Mouse (Mus musculus): ENCODE results near the gene Utrn. TPM values are rescaled to one million over a fixed set of nuclear protein-coding genes. Genes with fewer than 3 reads are reported as not detected.

The Utrn gene
- polyA plus RNA-seq, 2 experiments, result 34.1 to 76.0 TPM

- no peak overlapping the region for H3K27ac ChIP-seq (replicated peaks; ENCODE audit: low read depth, low read length)
- ATAC-seq (ENCODE audit: low FRiP score, low read depth) (peak; percentile 88), DNase-seq (ENCODE audit: low spot score) (peak; percentile 91)
- 0 out of 2 replicates have a peak, but pooled peaks cover 2% of the 10 kb centered on the region for H3K4me1 ChIP-seq (ENCODE audit: control insufficient read depth, insufficient read depth, low read length)
- no peaks in the 10 kb centered on the region for H3K27me3 ChIP-seq (ENCODE audit: control insufficient read depth, insufficient read depth, low read length)
- no peak overlapping the region for H3K9ac ChIP-seq (ENCODE audit: low read depth, low read length, severe bottlenecking)
- 30% methylated on average over 14 of the region's 14 CpGs for WGBS
- TF ChIP-seq POLR2A (IDR thresholded peaks at IDR 0.05; ENCODE audit: borderline replicate concordance, extremely low read depth, insufficient read depth, insufficient read length), result no peak
- peaks cover 16% of the 10 kb centered on the region for H3K36me3 ChIP-seq (ENCODE audit: control insufficient read depth, insufficient read depth, low read length)
- H3K9me3 ChIP-seq (ENCODE audit: control insufficient read depth, low read length), result no peaks in the 10 kb centered on the region
- no peak overlapping the region for H3K4me2 ChIP-seq (replicated peaks; ENCODE audit: low read depth, low read length, severe bottlenecking)
- H3K4me3 ChIP-seq (replicated peaks; ENCODE audit: low read length), result no peak overlapping the region
Observed at GRCm38 (mm10) chr10:12474850-12475621, 394.1 kb downstream of the Utrn start.

GRCm38 (mm10) chr10:12469391-12470057 lies 399.6 kb downstream of the Utrn start:
- H3K4me1 ChIP-seq (ENCODE audit: control insufficient read depth, insufficient read depth, low read length), result 0 out of 2 replicates have a peak, but pooled peaks cover 3% of the 10 kb centered on the region
- ATAC-seq (ENCODE audit: low FRiP score, low read depth) (no peak), DNase-seq (ENCODE audit: low spot score) (no peak)
- no peak overlapping the region for H3K27ac ChIP-seq (replicated peaks; ENCODE audit: low read depth, low read length)
- H3K4me2 ChIP-seq (replicated peaks; ENCODE audit: low read depth, low read length, severe bottlenecking), result no peak overlapping the region
- no peak overlapping the region for H3K9ac ChIP-seq (ENCODE audit: low read depth, low read length, severe bottlenecking)
- peaks cover 8% of the 10 kb centered on the region; the same call in 1 of the 2 replicates for H3K36me3 ChIP-seq (ENCODE audit: control insufficient read depth, insufficient read depth, low read length)
- H3K4me3 ChIP-seq (replicated peaks; ENCODE audit: low read length), result no peak overlapping the region
- WGBS, result 79% methylated on average over 5 of the region's 5 CpGs
- TF ChIP-seq POLR2A (IDR thresholded peaks at IDR 0.05; ENCODE audit: borderline replicate concordance, extremely low read depth, insufficient read depth, insufficient read length), result no peak
- no peaks in the 10 kb centered on the region for H3K9me3 ChIP-seq (ENCODE audit: control insufficient read depth, low read length)
- H3K27me3 ChIP-seq (ENCODE audit: control insufficient read depth, insufficient read depth, low read length), result no peaks in the 10 kb centered on the region

GRCm38 (mm10) chr10:12467544-12467943 lies 401.6 kb downstream of the Utrn start:
- TF ChIP-seq POLR2A (IDR thresholded peaks at IDR 0.05; ENCODE audit: borderline replicate concordance, extremely low read depth, insufficient read depth, insufficient read length), result no peak
- 26% methylated on average over 2 of the region's 2 CpGs for WGBS
- Histone ChIP-seq H3K9me3 (ENCODE audit: control insufficient read depth, low read length) (no peaks in the 10 kb centered on the region), H3K27me3 (ENCODE audit: control insufficient read depth, insufficient read depth, low read length) (no peaks in the 10 kb centered on the region), H3K4me3 (replicated peaks; ENCODE audit: low read length) (no peak overlapping the region), H3K4me2 (replicated peaks; ENCODE audit: low read depth, low read length, severe bottlenecking) (no peak overlapping the region), H3K9ac (ENCODE audit: low read depth, low read length, severe bottlenecking) (no peak overlapping the region), H3K36me3 (ENCODE audit: control insufficient read depth, insufficient read depth, low read length) (peaks cover 21% of the 10 kb centered on the region), H3K27ac (replicated peaks; ENCODE audit: low read depth, low read length) (no peak overlapping the region), H3K4me1 (ENCODE audit: control insufficient read depth, insufficient read depth, low read length) (0 out of 2 replicates have a peak, but pooled peaks cover 3% of the 10 kb centered on the region)
- DNase-seq (ENCODE audit: low spot score), result no peak
- ATAC-seq (ENCODE audit: low FRiP score, low read depth), result no peak

- no peaks in the 10 kb centered on the region for H3K9me3 ChIP-seq (ENCODE audit: control insufficient read depth, low read length)
- H3K9ac ChIP-seq (ENCODE audit: low read depth, low read length, severe bottlenecking), result no peak overlapping the region
- ATAC-seq (ENCODE audit: low FRiP score, low read depth), result no peak
Observed at GRCm38 (mm10) chr10:12460945-12461344, 408.2 kb downstream of the Utrn start.

GRCm38 (mm10) chr10:12456867-12457266 lies 412.3 kb downstream of the Utrn start:
- DNase-seq (ENCODE audit: low spot score) (no peak), ATAC-seq (ENCODE audit: low FRiP score, low read depth) (no peak)
- no peak overlapping the region for H3K4me3 ChIP-seq (replicated peaks; ENCODE audit: low read length)
- no peaks in the 10 kb centered on the region for H3K9me3 ChIP-seq (ENCODE audit: control insufficient read depth, low read length)
- H3K27ac ChIP-seq (replicated peaks; ENCODE audit: low read depth, low read length), result no peak overlapping the region
- no peaks in the 10 kb centered on the region for H3K4me1 ChIP-seq (ENCODE audit: control insufficient read depth, insufficient read depth, low read length)
- H3K4me2 ChIP-seq (replicated peaks; ENCODE audit: low read depth, low read length, severe bottlenecking), result no peak overlapping the region
- H3K9ac ChIP-seq (ENCODE audit: low read depth, low read length, severe bottlenecking), result no peak overlapping the region
- TF ChIP-seq POLR2A (IDR thresholded peaks at IDR 0.05; ENCODE audit: borderline replicate concordance, extremely low read depth, insufficient read depth, insufficient read length), result no peak
- 93% methylated on average over 1 of the region's 1 CpGs for WGBS
- peaks cover 19% of the 10 kb centered on the region for H3K36me3 ChIP-seq (ENCODE audit: control insufficient read depth, insufficient read depth, low read length)
- H3K27me3 ChIP-seq (ENCODE audit: control insufficient read depth, insufficient read depth, low read length), result no peaks in the 10 kb centered on the region

More at GRCm38 (mm10) chr10:12460945-12461344, 408.2 kb downstream of the Utrn start:
- Histone ChIP-seq H3K27ac (replicated peaks; ENCODE audit: low read depth, low read length) (no peak overlapping the region), H3K36me3 (ENCODE audit: control insufficient read depth, insufficient read depth, low read length) (peaks cover 32% of the 10 kb centered on the region), H3K27me3 (ENCODE audit: control insufficient read depth, insufficient read depth, low read length) (no peaks in the 10 kb centered on the region), H3K4me3 (replicated peaks; ENCODE audit: low read length) (no peak overlapping the region), H3K4me1 (ENCODE audit: control insufficient read depth, insufficient read depth, low read length) (no peaks in the 10 kb centered on the region), H3K4me2 (replicated peaks; ENCODE audit: low read depth, low read length, severe bottlenecking) (no peak overlapping the region)
- no peak for DNase-seq (ENCODE audit: low spot score)
- no peak for TF ChIP-seq POLR2A (IDR thresholded peaks at IDR 0.05; ENCODE audit: borderline replicate concordance, extremely low read depth, insufficient read depth, insufficient read length)

Data from limb, embryonic 14.5 days (tissue).